Mouse (Mus musculus) forebrain, embryonic 10.5 days (tissue): ENCODE measurements around the gene Wars. TPM values are rescaled to one million over a fixed set of nuclear protein-coding genes. Genes with fewer than 3 reads are reported as not detected.

Experiments
- DNase-seq: peaks from one replicate; pipeline ENCODE4 v3.0.0-alpha.2; 2017; ENCODE audit warnings: low spot score; ENCODE audit errors: extremely low spot score
- H3K27ac ChIP-seq: fragments of 300-500 bp; sonication (generic); 2 replicates; pipeline ENCODE4 v1.5.1; 2016; ENCODE audit warnings: mild to moderate bottlenecking
- H3K27me3 ChIP-seq: fragments of 300-500 bp; sonication (generic); 2 replicates; pipeline ENCODE4 v1.6.1; 2016; ENCODE audit warnings: mild to moderate bottlenecking; ENCODE audit not compliant: poor library complexity, severe bottlenecking
- H3K36me3 ChIP-seq: fragments of 300-500 bp; sonication (generic); replicated peaks from 2 replicates; pipeline ENCODE4 v1.6.1; 2016; ENCODE audit warnings: mild to moderate bottlenecking, moderate library complexity
- H3K4me1 ChIP-seq: fragments of 300-500 bp; sonication (generic); 2 replicates; pipeline ENCODE4 v1.6.1; 2016
- H3K4me3 ChIP-seq: fragments of 300-500 bp; sonication (generic); 2 replicates; pipeline ENCODE4 v1.5.1; 2016; ENCODE audit warnings: mild to moderate bottlenecking, moderate library complexity
- H3K9me3 ChIP-seq: fragments of 300-500 bp; sonication (generic); 2 replicates; pipeline ENCODE4 v1.6.1; 2016; ENCODE audit warnings: mild to moderate bottlenecking, moderate library complexity
- WGBS: fragments of 180-500 bp; shearing (Covaris S2); methylation state at CpG from one replicate; pipeline ENCODE4 v1.1.7; 2016; 5-methylcytosine and 5-hydroxymethylcytosine counted together
- polyA plus RNA-seq: library from polyadenylated mRNA; unstranded; fragments of >200 nt; fragmentation: Nextera tagmentation; extraction: Ambion mirVana; gene quantifications from 2 replicates; pipeline ENCODE4 v1.2.1, GENCODE M21; 2016

The Wars gene
- polyA plus RNA-seq, 1 experiment from 2014 or later: 157 TPM

DNA sequence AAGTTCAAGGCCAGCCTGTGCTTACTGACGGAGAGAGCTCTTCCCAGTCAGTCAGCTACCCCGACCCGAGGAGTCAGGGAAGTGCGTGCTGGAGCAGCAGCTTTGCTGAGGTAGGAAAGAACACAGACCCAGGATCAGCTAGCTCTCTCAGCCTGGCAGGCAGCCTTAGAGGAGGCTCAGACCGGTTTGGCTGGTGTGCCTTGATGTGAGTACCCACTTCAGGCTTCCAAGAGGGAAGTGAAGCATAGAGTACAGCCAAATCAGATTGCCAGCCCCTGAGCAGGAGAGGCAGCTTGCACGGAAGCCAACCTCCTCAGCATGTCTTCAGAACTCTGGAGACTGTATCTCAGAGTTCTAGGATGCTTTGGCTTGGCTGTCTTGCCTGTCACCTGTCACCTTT, 52.8 kb downstream of the Wars start:
- peaks cover 22% of the 10 kb centered on the region for H3K4me1 ChIP-seq
- 95% methylated on average over 6 of the region's 6 CpGs for WGBS
- no peak overlapping the region for H3K4me3 ChIP-seq
- no peak for DNase-seq
- no peaks in the 10 kb centered on the region for H3K9me3 ChIP-seq
- no peaks in the 10 kb centered on the region for H3K27me3 ChIP-seq
- peaks cover 86% of the 10 kb centered on the region for H3K36me3 ChIP-seq
- H3K27ac ChIP-seq: no peak overlapping the region

DNA sequence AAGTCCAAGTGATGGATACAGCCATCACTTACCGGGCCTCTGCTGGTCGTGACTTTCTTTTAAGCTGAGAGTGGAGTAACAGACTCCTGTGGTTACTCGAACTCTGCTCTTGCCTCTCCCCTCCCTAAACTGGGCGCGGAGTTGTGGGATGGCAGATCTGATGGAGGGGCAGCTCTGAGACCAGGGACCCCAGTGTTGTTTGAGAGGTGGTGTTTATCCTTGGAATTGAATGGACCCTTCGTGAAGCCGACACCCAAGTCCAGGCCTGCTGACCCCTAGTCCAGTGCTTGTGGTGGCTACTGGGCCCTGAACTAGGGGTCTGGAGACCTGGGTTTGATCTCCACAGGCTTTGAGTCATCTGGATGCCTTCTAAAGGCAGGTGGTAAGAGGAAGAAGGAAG, 57.3 kb downstream of the Wars start:
- Histone ChIP-seq H3K9me3 (no peaks in the 10 kb centered on the region), H3K4me3 (peak overlapping the region; percentile 63), H3K27ac (peak overlapping the region; percentile 93), H3K27me3 (peaks cover 10% of the 10 kb centered on the region), H3K4me1 (peaks cover 51% of the 10 kb centered on the region), H3K36me3 (peaks cover 47% of the 10 kb centered on the region)
- no peak for DNase-seq
- 71% methylated on average over 7 of the region's 7 CpGs for WGBS

GRCm38 (mm10) chr12:108835840-108836409, 58.0 kb downstream of the Wars start, which contains the start of the genes Slc25a29 and Slc25a47:
TSS of gene Slc25a29 (minus strand) at chr12:108835883.
TSS of gene Slc25a47 (plus strand) at chr12:108836046.
- Histone ChIP-seq H3K27me3 (peaks cover 10% of the 10 kb centered on the region), H3K27ac (peak within 1 kb of the TSS; percentile 93), H3K9me3 (no peaks in the 10 kb centered on the region), H3K36me3 (peaks cover 42% of the 10 kb centered on the region), H3K4me1 (peaks cover 53% of the 10 kb centered on the region), H3K4me3 (peak within 1 kb of the TSS; percentile 63)
- DNase-seq: peak; percentile 94
- WGBS: 1% methylated on average over 53 of the region's 53 CpGs

DNA sequence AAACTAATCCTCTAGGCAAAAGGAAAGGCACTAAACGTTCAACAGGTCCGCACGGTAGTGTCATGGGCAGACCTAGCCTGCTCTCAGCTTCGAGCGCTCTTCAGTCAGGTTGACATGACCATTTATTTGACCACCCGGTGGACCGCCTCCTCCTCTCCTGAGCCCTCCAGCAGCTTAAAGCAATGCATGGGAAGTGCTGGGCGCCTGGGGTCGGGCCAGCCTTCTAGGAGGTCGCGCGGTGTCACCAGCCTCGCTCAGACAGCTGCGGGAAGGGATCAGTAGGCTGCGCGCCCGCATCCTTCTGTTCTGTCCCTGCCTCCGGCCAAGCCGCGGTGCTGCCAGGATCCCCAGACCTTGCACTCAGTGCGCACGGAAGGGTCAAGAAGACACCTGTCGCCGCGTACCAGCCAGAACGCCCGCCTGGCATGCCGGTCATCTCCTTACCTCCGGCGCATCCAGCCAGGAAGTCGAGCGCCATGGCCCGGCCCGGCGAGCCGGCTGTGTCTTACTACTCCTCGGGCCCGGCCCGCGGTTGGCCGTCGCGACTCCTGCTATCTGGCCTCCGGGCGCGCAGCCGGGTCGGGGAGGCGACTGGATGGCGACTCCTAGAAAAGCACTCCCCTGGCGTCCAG, 58.6 kb downstream of the Wars start:
- Histone ChIP-seq H3K27ac (peak overlapping the region; percentile 93), H3K36me3 (peaks cover 38% of the 10 kb centered on the region), H3K4me1 (peaks cover 53% of the 10 kb centered on the region), H3K27me3 (peaks cover 10% of the 10 kb centered on the region), H3K4me3 (peak overlapping the region; percentile 63), H3K9me3 (no peaks in the 10 kb centered on the region)
- no peak for DNase-seq
- 2% methylated on average over 51 of the region's 51 CpGs for WGBS

DNA sequence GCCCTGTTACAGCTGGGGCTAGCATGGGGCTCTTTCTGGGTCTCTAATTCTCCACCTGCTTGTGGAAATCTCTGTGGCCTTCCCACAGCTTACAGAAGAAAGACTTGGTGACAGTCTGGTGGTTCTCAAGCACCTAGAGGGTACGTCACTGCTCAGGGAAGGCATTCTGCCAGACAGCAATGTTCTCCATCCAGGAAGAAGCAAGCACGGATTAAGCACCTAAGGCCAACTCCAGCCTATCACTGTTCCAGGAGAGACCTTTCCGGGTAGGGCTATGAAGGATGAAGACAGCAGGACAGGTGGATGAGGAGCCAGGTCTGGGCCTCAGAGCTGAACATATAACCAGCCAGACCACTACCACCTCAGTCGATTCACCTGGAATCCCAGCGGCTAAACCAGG, 59.2 kb downstream of the Wars start:
- Histone ChIP-seq H3K27ac (no peak overlapping the region; the same call in 1 of the 2 replicates), H3K27me3 (peaks cover 10% of the 10 kb centered on the region), H3K36me3 (peaks cover 35% of the 10 kb centered on the region), H3K9me3 (no peaks in the 10 kb centered on the region), H3K4me3 (peak overlapping the region; percentile 63), H3K4me1 (peaks cover 53% of the 10 kb centered on the region)
- 37% methylated on average over 5 of the region's 5 CpGs for WGBS
- no peak for DNase-seq

GRCm38 (mm10) chr12:108834337-108834736, 59.6 kb downstream of the Wars start:
- H3K4me1 ChIP-seq: peaks cover 53% of the 10 kb centered on the region
- peaks cover 31% of the 10 kb centered on the region for H3K36me3 ChIP-seq
- no peak overlapping the region for H3K27ac ChIP-seq
- no peak for DNase-seq
- peak overlapping the region; percentile 63; the same call in 1 of the 2 replicates for H3K4me3 ChIP-seq
- no peaks in the 10 kb centered on the region for H3K9me3 ChIP-seq
- peaks cover 10% of the 10 kb centered on the region for H3K27me3 ChIP-seq
- whole genome bisulfite sequencing: 86% methylated on average over 3 of the region's 3 CpGs

DNA sequence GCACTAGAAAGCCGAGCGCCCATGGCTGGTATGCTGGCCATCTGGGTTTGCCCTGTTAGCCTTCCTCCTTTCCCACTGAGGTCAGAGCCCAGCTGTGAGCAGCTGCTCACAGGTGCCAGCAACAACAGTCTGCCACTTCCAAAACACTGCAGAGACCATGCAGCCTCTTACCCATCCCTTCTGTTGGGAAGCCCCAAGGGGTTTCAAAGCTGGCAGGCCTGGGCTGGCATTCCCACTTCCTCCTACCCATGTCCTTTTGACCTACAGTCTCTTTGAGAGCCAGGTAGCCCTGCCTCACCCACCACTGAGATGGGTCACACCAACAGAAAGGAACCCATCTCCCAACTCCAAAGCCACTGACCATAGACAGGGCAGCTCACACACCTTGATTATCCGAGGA, 60.6 kb downstream of the Wars start:
- 89% methylated on average over 3 of the region's 3 CpGs for WGBS
- no peak overlapping the region for H3K4me3 ChIP-seq
- no peak overlapping the region for H3K27ac ChIP-seq
- peaks cover 29% of the 10 kb centered on the region for H3K36me3 ChIP-seq
- H3K9me3 ChIP-seq: peaks cover under 1% of the 10 kb centered on the region; the same call in 1 of the 2 replicates
- DNase-seq: no peak
- H3K4me1 ChIP-seq: peaks cover 53% of the 10 kb centered on the region
- H3K27me3 ChIP-seq: peaks cover 10% of the 10 kb centered on the region

DNA sequence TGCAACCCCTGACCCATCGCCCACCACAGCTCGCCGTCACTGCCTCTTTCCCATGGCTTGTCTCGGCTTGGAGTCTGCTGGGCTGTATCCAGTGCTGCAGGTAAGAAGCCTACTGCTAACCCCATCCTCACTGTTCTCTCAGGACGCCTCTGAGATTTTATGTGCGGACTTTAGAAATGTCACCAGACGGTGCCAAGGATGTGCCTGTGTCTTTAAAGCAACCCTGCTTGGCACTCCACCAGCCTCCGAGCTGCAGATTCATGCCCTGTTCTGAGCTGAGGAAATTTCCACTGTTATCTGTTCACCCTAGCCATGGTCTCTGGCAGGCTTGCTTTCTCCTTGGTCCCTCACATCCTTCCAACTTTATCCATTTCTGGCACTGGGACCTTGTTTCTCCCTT, 61.1 kb downstream of the Wars start:
- peaks cover 29% of the 10 kb centered on the region for H3K36me3 ChIP-seq
- WGBS: 94% methylated on average over 8 of the region's 8 CpGs
- peaks cover 48% of the 10 kb centered on the region for H3K4me1 ChIP-seq
- H3K9me3 ChIP-seq: peaks cover 6% of the 10 kb centered on the region; the same call in 1 of the 2 replicates
- no peak for DNase-seq
- no peak overlapping the region for H3K27ac ChIP-seq
- no peak overlapping the region for H3K4me3 ChIP-seq
- peaks cover 10% of the 10 kb centered on the region for H3K27me3 ChIP-seq

- Histone ChIP-seq H3K4me1 (peaks cover 40% of the 10 kb centered on the region), H3K36me3 (peaks cover 29% of the 10 kb centered on the region), H3K27ac (no peak overlapping the region), H3K9me3 (peaks cover 6% of the 10 kb centered on the region; the same call in 1 of the 2 replicates), H3K27me3 (peaks cover 10% of the 10 kb centered on the region), H3K4me3 (no peak overlapping the region)
- 67% methylated on average over 9 of the region's 9 CpGs for WGBS
- no peak for DNase-seq
Observed at GRCm38 (mm10) chr12:108831966-108832643, 61.9 kb downstream of the Wars start.

DNA sequence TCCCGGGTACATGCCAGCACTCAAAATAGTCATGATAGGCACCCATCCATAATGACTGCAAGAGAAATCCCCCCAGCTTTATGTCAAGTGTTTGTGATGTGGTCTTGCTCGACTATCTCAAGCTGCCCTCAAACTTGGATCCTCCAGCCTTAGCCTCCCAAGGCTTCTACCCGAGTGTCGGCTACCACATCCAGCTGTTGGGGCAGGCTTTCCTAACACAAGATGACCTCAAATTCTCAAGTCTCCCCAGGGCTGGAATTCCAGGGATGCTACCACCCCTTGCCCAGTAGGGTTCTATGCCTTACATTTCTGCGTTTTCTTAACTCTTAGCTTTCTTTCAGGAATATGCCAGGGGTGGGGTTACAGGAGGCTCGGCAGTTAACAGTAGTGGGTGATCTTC, 63.6 kb downstream of the Wars start:
- Histone ChIP-seq H3K9me3 (peaks cover 6% of the 10 kb centered on the region; the same call in 1 of the 2 replicates), H3K27ac (no peak overlapping the region), H3K27me3 (peaks cover 10% of the 10 kb centered on the region), H3K36me3 (peaks cover 41% of the 10 kb centered on the region), H3K4me3 (no peak overlapping the region), H3K4me1 (peaks cover 23% of the 10 kb centered on the region)
- WGBS: 87% methylated on average over 6 of the region's 6 CpGs
- DNase-seq: no peak

DNA sequence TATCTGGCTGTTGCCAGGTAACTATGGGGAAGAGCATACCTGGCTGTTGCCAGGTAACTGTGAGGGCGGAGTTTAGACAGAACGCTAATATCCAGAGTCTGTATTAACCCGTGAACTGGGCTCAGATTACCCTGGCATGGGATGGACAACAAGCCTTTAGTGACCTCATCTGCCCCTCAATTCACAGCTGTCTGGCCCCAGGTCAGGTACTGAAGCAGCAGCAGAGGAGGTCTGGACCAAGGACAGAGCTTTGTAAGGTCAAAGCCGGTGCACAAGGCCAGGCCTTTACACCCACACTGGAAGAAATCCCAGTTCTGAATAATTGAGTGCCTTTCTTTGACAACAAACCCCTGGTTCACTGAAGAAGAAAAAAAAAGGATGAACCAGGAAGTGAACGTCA, 64.3 kb downstream of the Wars start:
- H3K4me3 ChIP-seq: no peak overlapping the region
- no peak for DNase-seq
- H3K36me3 ChIP-seq: peaks cover 41% of the 10 kb centered on the region
- H3K4me1 ChIP-seq: peaks cover 16% of the 10 kb centered on the region
- H3K27me3 ChIP-seq: peaks cover 7% of the 10 kb centered on the region
- no peak overlapping the region for H3K27ac ChIP-seq
- H3K9me3 ChIP-seq: peaks cover 6% of the 10 kb centered on the region; the same call in 1 of the 2 replicates
- 86% methylated on average over 5 of the region's 5 CpGs for WGBS

DNA sequence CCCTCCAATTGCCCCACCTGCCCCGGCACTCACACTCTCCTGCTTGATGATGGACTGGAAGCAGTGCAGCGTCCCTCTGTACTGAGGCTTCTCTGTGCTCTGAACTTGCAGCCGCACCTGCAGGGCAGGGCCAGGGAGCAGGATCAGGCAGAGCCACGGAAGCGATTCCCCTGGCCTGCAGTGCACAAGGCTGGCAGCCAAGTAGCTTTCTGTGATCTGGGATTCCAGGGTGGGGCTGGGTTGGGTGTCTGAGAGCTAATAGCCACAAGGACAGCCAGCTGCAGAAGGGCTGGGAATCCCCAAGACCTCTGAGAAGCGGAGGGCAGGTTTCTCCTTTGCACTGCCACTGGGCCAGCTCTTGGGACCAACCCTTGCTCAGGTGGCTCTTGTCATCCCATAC, 66.3 kb downstream of the Wars start:
- WGBS: 98% methylated on average over 6 of the region's 6 CpGs
- DNase-seq: no peak
- Histone ChIP-seq H3K36me3 (peaks cover 36% of the 10 kb centered on the region), H3K27me3 (no peaks in the 10 kb centered on the region), H3K9me3 (peaks cover 6% of the 10 kb centered on the region; the same call in 1 of the 2 replicates), H3K4me1 (peaks cover 10% of the 10 kb centered on the region), H3K4me3 (no peak overlapping the region), H3K27ac (no peak overlapping the region)
